Mouse (Mus musculus): ENCODE measurements around the gene Brk1. TPM values are rescaled to one million over a fixed set of nuclear protein-coding genes. Genes with fewer than 3 reads are reported as not detected.
A peak's percentile ranks its signal among the peaks of the same experiment; 100 is the strongest.

Brk1 gene
- polyA plus RNA-seq, 1 experiment from 2014 or later, result 206 TPM

DNA sequence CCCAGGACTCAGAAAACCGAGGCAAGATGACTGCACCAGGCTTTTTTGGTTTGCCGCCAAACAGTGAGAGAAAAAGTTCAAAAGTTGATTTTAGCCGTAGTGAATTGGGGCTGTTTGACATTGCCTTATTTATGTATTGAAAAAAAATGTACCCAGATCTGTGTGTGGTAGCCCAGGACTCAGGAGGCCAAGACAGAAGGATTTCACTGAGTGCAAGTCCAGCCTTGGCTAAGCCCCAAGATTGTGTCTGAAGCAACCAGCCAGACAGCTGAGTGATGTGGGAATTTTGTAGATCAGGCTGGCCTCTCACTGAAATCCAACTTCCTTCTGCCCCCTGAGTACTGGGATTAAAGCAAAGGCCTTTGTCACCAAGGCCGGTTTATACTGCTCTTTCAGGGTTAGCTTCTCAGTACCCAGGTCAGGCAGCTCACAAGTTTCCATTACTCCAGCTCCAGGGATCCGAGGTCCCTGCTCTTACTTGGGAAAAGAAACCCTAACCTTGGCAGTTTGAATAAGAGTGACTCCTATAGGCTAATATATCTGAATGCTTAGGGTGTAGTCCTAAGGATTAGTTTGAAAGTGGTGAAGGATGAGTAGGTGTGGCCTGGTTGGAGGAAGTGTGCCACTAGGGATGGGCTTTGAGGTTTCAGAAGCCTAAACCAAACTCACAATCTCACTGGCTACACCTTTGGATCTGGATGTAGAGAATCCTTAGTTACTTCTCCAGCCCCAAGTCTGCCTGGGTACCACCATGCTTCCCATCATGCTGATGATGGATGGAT lies 20.6 kb downstream of the Brk1 start:
- H3K9ac ChIP-seq, result peak overlapping the region; percentile 74
- 58% methylated on average over 5 of the region's 5 CpGs for WGBS
- peak overlapping the region; percentile 78 for H3K4me2 ChIP-seq (replicated peaks)
- H3K36me3 ChIP-seq, result peaks cover 28% of the 10 kb centered on the region
- H3K27ac ChIP-seq, result no peak overlapping the region
- no peaks in the 10 kb centered on the region for H3K27me3 ChIP-seq (replicated peaks)
- H3K9me3 ChIP-seq, result no peaks in the 10 kb centered on the region
- H3K4me1 ChIP-seq, result peaks cover 15% of the 10 kb centered on the region
- H3K4me3 ChIP-seq, result peak overlapping the region; percentile 71
- ATAC-seq (ENCODE audit: low FRiP score, low read depth), result no peak

- H3K4me2 ChIP-seq (replicated peaks), result no peak overlapping the region
- ATAC-seq (ENCODE audit: low FRiP score, low read depth), result no peak
- H3K4me1 ChIP-seq, result peaks cover 8% of the 10 kb centered on the region
- H3K27ac ChIP-seq, result no peak overlapping the region
- 85% methylated on average over 5 of the region's 5 CpGs for WGBS
- H3K27me3 ChIP-seq (replicated peaks), result no peaks in the 10 kb centered on the region
- no peaks in the 10 kb centered on the region for H3K9me3 ChIP-seq
- H3K36me3 ChIP-seq, result peaks cover 61% of the 10 kb centered on the region
- no peak overlapping the region for H3K9ac ChIP-seq
- H3K4me3 ChIP-seq, result no peak overlapping the region
Measured at GRCm38 (mm10) chr6:113630322-113630721, 25.8 kb downstream of the Brk1 start.

DNA sequence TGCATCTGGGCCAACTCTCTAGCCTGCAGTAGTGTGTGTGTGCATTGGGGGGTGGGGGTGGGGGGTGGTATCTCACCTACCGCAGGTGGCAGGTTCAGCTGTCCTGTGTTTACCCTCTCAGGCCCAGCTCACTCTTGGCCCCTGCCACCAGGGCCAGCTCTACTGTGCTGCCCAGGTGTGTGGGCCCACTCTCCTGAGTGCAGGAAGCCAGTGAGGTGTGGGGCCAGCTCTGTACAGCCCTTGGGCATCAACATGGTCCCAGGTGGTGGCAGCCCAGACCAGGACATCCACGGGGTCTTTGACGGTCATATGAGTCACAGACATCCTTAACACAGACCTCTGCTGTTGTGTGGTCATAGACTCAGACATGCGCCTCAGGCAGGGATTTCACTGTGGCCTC lies 28.3 kb downstream of the Brk1 start:
- Histone ChIP-seq H3K4me3 (no peak overlapping the region), H3K9ac (no peak overlapping the region), H3K27ac (no peak overlapping the region), H3K36me3 (peaks cover 52% of the 10 kb centered on the region), H3K4me2 (replicated peaks) (no peak overlapping the region), H3K4me1 (no peaks in the 10 kb centered on the region), H3K27me3 (replicated peaks) (no peaks in the 10 kb centered on the region), H3K9me3 (no peaks in the 10 kb centered on the region)
- 95% methylated on average over 4 of the region's 4 CpGs for WGBS
- no peak for ATAC-seq (ENCODE audit: low FRiP score, low read depth)

- ATAC-seq (ENCODE audit: low FRiP score, low read depth), result peak; percentile 94
- H3K9ac ChIP-seq, result peak within 1 kb of the TSS; percentile 48; the same call in 1 of the 2 replicates
- H3K4me3 ChIP-seq, result peak within 1 kb of the TSS; percentile 40
- no peaks in the 10 kb centered on the region; the same call in 1 of the 2 replicates for H3K4me1 ChIP-seq
- no peak within 1 kb of the TSS for H3K27ac ChIP-seq
- peaks cover 3% of the 10 kb centered on the region; the same call in 1 of the 2 replicates for H3K36me3 ChIP-seq
- no peaks in the 10 kb centered on the region for H3K27me3 ChIP-seq (replicated peaks)
- H3K9me3 ChIP-seq, result no peaks in the 10 kb centered on the region
- 10% methylated on average over 37 of the region's 37 CpGs for WGBS
- peak within 1 kb of the TSS; percentile 77 for H3K4me2 ChIP-seq (replicated peaks)
Measured at GRCm38 (mm10) chr6:113638302-113639040, 33.9 kb downstream of the Brk1 start, which contains the start of gene Irak2. Gene Irak2 (plus strand): TSS chr6:113638467.

- ATAC-seq (ENCODE audit: low FRiP score, low read depth), result no peak
- no peaks in the 10 kb centered on the region for H3K9me3 ChIP-seq
- H3K27me3 ChIP-seq (replicated peaks), result no peaks in the 10 kb centered on the region
Measured at GRCm38 (mm10) chr6:113639201-113639600, 34.6 kb downstream of the Brk1 start.

DNA sequence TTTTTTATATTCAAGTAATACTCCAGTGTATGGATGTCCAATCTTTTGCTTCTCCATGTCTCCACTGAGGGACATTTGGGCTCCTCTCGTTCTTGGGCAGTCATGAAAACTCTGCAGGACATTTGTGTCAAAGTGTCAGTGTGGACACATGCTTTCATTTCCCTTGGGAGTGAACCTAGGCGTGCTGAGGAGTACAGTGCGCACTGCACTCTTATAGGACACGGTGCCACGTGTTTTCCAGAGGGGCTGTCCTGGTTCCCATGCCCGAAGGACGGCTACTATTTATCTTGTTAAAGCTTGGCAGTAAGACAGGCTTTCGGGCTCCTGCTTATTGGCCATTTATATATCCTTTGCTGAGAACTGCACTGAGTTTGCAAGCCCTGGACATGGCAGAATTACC lies 38.0 kb downstream of the Brk1 start:
- no peak overlapping the region for H3K4me2 ChIP-seq (replicated peaks)
- H3K4me1 ChIP-seq, result no peaks in the 10 kb centered on the region; the same call in 1 of the 2 replicates
- no peaks in the 10 kb centered on the region for H3K9me3 ChIP-seq
- no peak overlapping the region for H3K9ac ChIP-seq
- no peaks in the 10 kb centered on the region for H3K36me3 ChIP-seq
- WGBS, result 83% methylated on average over 8 of the region's 8 CpGs
- no peaks in the 10 kb centered on the region for H3K27me3 ChIP-seq (replicated peaks)
- no peak for ATAC-seq (ENCODE audit: low FRiP score, low read depth)
- H3K4me3 ChIP-seq, result no peak overlapping the region
- H3K27ac ChIP-seq, result no peak overlapping the region

More at GRCm38 (mm10) chr6:113639201-113639600, 34.6 kb downstream of the Brk1 start:
- Histone ChIP-seq H3K9ac (no peak overlapping the region), H3K4me2 (replicated peaks) (no peak overlapping the region), H3K4me1 (no peaks in the 10 kb centered on the region; the same call in 1 of the 2 replicates), H3K27ac (no peak overlapping the region), H3K36me3 (no peaks in the 10 kb centered on the region), H3K4me3 (no peak overlapping the region)
- 84% methylated on average over 4 of the region's 4 CpGs for WGBS

DNA sequence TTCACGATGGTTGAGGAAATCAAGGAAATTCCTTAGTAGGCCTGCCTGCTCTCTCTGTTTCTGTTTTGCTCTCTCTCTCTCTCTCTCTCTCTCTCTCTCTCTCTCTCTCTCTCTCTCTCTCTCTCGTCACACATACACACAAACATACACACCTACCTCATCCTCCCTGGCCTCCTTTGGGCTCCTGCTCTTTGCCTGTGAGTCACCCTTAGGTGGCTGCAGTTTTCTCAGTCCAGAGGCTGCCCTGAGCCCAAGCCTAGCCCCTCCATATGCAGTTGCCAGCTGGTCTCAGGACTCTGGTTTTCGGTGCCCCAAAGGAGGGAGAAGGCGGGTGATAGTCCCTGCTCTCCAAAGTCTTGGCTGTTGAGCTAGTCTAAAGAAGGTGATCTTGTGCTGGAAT lies 38.4 kb downstream of the Brk1 start:
- Histone ChIP-seq H3K4me2 (replicated peaks) (no peak overlapping the region), H3K9me3 (no peaks in the 10 kb centered on the region), H3K27ac (no peak overlapping the region), H3K9ac (no peak overlapping the region), H3K27me3 (replicated peaks) (no peaks in the 10 kb centered on the region), H3K36me3 (no peaks in the 10 kb centered on the region), H3K4me1 (no peaks in the 10 kb centered on the region; the same call in 1 of the 2 replicates), H3K4me3 (no peak overlapping the region)
- 89% methylated on average over 4 of the region's 4 CpGs for WGBS
- no peak for ATAC-seq (ENCODE audit: low FRiP score, low read depth)

- Histone ChIP-seq H3K4me3 (no peak overlapping the region), H3K9ac (no peak overlapping the region), H3K27ac (no peak overlapping the region), H3K4me1 (no peaks in the 10 kb centered on the region), H3K27me3 (replicated peaks) (no peaks in the 10 kb centered on the region), H3K36me3 (no peaks in the 10 kb centered on the region), H3K4me2 (replicated peaks) (no peak overlapping the region), H3K9me3 (no peaks in the 10 kb centered on the region)
- no peak for ATAC-seq (ENCODE audit: low FRiP score, low read depth)
- 91% methylated on average over 2 of the region's 2 CpGs for WGBS
Measured at GRCm38 (mm10) chr6:113643967-113644366, 39.4 kb downstream of the Brk1 start.

DNA sequence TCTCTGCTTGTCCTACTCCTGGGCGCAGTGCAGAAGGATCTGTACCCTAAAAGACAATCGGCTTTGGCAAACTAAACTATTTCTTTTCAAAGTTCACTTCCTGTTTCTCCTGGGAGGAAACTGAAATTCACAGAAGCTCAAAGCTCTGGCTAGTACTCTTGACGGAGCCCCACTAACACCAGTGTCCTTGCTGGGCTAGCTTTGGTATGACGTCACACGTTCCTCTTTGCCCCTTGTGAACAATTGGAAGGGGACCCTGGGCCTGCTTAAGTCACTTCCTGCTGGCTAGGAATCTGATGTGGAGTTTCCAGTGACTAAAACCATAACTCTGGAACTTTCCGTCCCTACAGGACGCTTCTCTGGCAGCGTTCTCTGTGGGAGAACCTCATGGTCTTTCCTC lies 40.2 kb downstream of the Brk1 start:
- Histone ChIP-seq H3K4me1 (no peaks in the 10 kb centered on the region), H3K9me3 (no peaks in the 10 kb centered on the region), H3K27me3 (replicated peaks) (no peaks in the 10 kb centered on the region), H3K4me3 (no peak overlapping the region), H3K9ac (no peak overlapping the region), H3K27ac (no peak overlapping the region), H3K4me2 (replicated peaks) (no peak overlapping the region), H3K36me3 (no peaks in the 10 kb centered on the region)
- no peak for ATAC-seq (ENCODE audit: low FRiP score, low read depth)
- WGBS, result 84% methylated on average over 8 of the region's 8 CpGs

- Histone ChIP-seq H3K4me3 (no peak overlapping the region), H3K9me3 (no peaks in the 10 kb centered on the region), H3K27ac (no peak overlapping the region), H3K27me3 (replicated peaks) (no peaks in the 10 kb centered on the region), H3K36me3 (no peaks in the 10 kb centered on the region), H3K9ac (no peak overlapping the region), H3K4me2 (replicated peaks) (no peak overlapping the region), H3K4me1 (no peaks in the 10 kb centered on the region)
- 87% methylated on average over 7 of the region's 7 CpGs for WGBS
- ATAC-seq (ENCODE audit: low FRiP score, low read depth), result no peak
Measured at GRCm38 (mm10) chr6:113649346-113650196, 45.0 kb downstream of the Brk1 start.

- Histone ChIP-seq H3K36me3 (no peaks in the 10 kb centered on the region), H3K4me1 (no peaks in the 10 kb centered on the region), H3K27me3 (replicated peaks) (no peaks in the 10 kb centered on the region), H3K9me3 (no peaks in the 10 kb centered on the region), H3K9ac (no peak overlapping the region), H3K4me2 (replicated peaks) (no peak overlapping the region), H3K27ac (no peak overlapping the region), H3K4me3 (no peak overlapping the region)
- ATAC-seq (ENCODE audit: low FRiP score, low read depth), result no peak
- WGBS, result 78% methylated on average over 4 of the region's 4 CpGs
Measured at GRCm38 (mm10) chr6:113650197-113650640, 45.6 kb downstream of the Brk1 start.

DNA sequence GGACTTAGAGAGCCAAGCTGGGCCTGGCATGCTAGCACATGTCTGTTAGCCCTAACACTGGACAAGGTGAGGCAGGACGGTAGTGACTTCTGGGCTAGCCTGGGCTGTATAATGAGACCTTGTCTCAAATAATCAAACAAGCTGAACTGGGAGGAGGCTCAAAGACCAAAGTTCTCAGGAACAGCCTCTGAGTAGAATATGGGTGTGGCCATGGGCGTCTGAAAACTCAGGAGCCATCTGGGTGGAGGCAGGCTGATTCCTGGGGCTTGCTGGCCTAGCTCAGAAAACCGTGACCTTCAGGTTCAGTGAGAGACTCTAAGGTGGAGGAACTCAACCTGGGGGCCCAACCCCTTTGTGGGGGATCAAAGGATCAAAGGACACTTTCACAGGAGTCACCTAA lies 47.1 kb downstream of the Brk1 start:
- Histone ChIP-seq H3K27me3 (replicated peaks) (no peaks in the 10 kb centered on the region), H3K4me3 (no peak overlapping the region), H3K4me2 (replicated peaks) (no peak overlapping the region), H3K27ac (no peak overlapping the region), H3K9ac (no peak overlapping the region), H3K36me3 (no peaks in the 10 kb centered on the region), H3K4me1 (no peaks in the 10 kb centered on the region), H3K9me3 (no peaks in the 10 kb centered on the region)
- WGBS, result 80% methylated on average over 3 of the region's 3 CpGs
- ATAC-seq (ENCODE audit: low FRiP score, low read depth), result no peak

All from neural tube, embryonic 12.5 days (tissue).